Mouse (Mus musculus) erythroblast, embryonic 14.5 days (primary cell): Measurements from ENCODE around the gene Laptm5.

Experiments
- GATA1 ChIP-seq: IDR thresholded peaks from 2 replicates; pipeline ENCODE4 v1.6.1; 2012; ENCODE audit warnings: low read length, inconsistent platforms, mixed read lengths
- TAL1 ChIP-seq: IDR thresholded peaks from 3 replicates; pipeline ENCODE4 v1.6.1; 2012; ENCODE audit warnings: low read length, inconsistent platforms, mixed read lengths

DNA sequence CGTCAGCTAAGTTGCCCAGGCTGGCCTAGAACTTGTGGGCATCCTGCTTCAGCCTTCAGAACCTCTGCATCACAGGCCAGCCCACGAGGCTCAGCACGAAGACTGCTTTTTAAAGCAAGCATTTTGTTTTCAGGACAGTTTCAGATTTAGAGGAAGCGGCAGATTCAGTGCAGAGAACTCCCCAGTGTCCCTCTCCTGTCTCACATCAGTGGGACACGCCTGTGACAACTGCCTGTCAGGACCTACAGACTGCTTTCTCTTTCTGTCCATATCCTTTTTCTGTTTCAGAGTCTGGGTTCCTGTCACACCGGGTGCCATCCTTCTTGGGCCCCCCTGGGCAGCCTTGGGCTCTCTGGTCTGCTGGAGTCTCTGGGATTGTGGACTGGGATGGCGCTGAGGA is 3.7 kb downstream of the Laptm5 start:
- TF ChIP-seq TAL1 = no peak
- no peak for TF ChIP-seq GATA1
